Mouse (Mus musculus) layer of hippocampus, postnatal 10 days (tissue): ENCODE data around the gene Ripor2. TPM values are rescaled to one million over a fixed set of nuclear protein-coding genes. Genes with fewer than 3 reads are reported as not detected.

Experiments
- DNase-seq, 2 experiments: peaks; one replicate each; pipeline ENCODE4 v3.0.0; 2021; ENCODE audit warnings: low spot score in 2 of 2
- total RNA-seq, 2 experiments: library from RNA; stranded (reverse); gene quantifications; 2 replicates each; pipeline ENCODE4 v1.2.3; 2021

The Ripor2 gene
- total RNA-seq, 2 experiments from 2014 or later, result 70.4 to 73.3 TPM

DNA sequence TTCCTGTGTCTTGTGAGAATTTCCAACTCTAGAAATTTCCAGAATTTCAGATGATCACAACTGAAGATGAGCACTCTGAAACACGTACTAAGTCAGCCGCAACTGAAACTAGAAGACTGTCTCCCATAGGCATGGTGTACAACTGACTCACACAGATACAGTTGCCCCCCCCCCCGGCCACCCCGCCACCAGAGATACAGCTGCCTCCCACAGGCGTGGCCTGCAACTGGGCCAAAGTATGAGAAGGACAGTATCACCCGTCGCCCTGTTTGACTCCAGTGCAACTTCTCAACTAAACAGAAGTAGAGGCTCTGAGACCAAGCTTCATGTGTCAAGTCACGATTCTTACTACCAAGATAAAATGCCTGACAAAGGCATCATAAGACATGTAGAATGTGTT is 1.2 kb upstream of the Ripor2 start:
- no peak for DNase-seq

GRCm38 (mm10) chr13:24584403-24584802 is 2.4 kb downstream of the Ripor2 start:
- DNase-seq, result no peak

DNA sequence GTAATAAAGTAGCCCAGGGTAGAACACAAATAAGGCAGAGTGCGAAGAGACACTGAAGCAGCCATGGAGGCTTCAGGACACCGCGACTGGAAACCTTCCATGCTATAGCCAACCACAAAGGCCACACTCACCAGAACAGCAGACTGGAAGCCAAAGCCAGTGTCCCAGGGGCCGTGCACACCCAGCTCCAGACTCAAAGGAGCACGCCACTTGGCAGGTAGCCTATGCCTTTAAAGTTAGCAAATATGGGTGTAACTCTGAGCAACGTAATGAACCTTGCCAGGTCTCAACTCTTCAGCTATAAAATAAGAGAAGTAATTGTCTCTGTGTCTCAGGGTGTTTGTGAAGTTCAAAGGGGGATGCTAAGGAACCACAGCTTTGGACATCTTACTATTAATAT is 2.9 kb downstream of the Ripor2 start:
- no peak for DNase-seq

DNA sequence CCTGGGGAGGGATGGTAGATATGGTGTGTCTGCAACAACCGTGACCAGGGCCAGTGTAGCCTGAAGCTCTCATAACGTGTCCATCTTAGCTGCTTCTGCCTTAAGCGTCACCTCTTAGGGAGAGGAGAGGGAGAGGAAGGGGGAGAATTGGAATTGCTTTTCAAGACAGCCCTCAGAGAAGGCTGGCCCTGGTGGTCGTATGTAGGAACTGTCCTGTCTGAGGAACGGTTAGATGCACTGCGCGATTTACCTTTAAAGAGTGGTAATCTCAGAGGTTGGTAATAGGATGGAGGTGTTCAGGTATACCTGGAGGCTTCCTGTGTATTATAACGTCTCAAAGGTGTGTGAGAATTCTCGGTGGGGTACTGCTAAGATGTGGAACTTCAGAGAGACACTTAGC is 3.4 kb downstream of the Ripor2 start:
- DNase-seq, result no peak

- DNase-seq, result no peak
Measured at GRCm38 (mm10) chr13:24587192-24587895, 5.4 kb downstream of the Ripor2 start.

DNA sequence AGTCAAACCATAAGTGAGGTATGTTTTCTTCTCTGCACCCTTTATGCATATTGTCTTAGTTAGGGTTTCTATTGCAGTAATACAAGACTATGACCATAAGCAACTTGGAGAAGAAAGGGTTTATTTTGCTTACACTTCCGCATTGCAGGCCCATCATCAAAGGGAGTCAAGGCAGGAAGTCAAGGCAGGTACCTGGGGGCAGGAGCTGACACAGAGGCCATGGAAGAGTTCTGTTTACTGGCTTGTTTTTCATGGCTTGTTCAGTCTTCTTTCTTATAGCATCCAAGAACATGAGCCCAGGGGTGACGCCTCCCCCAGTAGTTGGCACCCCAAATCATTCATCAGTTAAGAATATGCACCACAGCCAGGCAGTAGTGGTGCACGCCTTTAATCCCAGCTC is 6.6 kb downstream of the Ripor2 start:
- DNase-seq, result no peak

DNA sequence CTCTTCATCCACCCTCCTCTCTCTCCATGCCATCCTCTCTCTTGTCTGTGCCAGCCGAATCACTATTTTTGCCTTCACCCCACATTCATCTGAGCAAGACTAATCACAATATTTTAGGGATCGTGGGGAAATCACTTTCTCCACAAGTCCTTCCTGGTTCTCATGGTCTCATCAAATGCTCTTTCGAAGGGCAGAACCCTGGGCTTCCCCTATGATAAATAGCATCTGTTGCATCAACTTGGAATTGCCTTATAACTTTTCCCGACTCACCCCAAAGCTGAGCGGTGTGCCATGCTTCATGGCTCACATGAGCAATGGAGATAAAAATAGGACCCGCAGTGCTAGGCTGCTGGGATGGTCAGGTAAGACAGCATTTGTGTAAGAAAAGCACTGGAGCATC is 9.7 kb downstream of the Ripor2 start:
- no peak for DNase-seq

DNA sequence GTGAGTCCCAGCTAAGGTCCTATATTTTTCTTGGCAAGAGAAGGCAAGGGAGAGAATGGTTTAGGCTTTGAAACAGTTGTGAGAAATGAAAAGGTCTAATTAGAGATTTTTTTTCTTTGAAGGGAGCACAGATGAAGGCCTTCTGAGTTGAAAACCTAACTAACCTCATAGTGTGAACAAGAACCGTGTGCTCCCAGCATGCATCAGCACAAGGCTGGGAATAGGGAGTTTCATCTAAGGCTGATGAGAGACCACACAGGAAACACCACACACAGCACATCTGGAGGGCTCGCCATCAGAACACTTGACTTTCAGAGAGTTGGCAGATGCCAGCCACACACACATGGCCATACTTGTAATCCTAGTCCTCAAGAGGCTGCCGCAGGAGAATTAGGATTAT is 12.3 kb downstream of the Ripor2 start:
- DNase-seq, result no peak

GRCm38 (mm10) chr13:24599631-24600041 is 17.6 kb downstream of the Ripor2 start:
- DNase-seq, result no peak

DNA sequence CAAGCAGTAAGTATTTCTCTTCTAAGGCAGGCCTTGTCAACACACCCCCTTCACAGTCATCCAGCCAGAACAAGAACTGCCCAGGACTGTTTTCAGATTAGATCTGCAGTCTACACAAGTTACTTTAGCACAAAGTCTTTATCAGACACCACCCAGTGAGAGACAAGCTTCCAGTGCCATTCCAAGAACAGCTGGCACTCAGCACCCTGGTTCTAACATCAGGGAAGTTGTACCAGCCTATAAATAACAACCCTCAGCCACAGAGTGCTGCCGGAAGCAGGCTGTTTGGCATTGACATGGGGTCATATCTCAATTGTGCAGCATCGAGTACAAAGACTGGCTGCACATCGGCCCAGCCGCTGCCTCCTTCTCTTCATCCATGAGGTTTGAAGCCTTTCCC is 21.0 kb downstream of the Ripor2 start:
- no peak for DNase-seq

GRCm38 (mm10) chr13:24603591-24604009 is 21.6 kb downstream of the Ripor2 start:
- no peak for DNase-seq

DNA sequence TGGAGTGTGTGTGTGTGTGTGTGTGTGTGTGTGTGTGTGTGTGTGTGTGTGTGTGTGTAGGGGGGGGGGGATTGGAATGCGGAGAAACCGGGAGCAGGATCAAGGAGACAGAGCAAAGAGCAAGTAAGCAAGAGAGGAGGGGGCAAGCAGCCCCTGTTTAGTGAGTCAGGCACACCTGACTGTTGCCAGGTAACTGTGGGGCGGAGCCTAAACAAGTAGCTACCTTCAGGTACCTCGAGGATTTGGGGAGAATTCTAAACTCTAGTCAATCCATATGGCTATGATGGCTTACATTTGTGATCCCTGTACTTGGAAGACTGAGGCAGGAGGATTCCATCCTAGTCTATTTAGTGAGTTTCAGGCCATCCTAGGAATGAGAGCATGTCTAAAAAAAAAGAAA is 22.1 kb downstream of the Ripor2 start:
- DNase-seq, result no peak

- DNase-seq, result peak in 1 of 2 experiments; percentile 18
Measured at GRCm38 (mm10) chr13:24604761-24605591, 23.0 kb downstream of the Ripor2 start.

DNA sequence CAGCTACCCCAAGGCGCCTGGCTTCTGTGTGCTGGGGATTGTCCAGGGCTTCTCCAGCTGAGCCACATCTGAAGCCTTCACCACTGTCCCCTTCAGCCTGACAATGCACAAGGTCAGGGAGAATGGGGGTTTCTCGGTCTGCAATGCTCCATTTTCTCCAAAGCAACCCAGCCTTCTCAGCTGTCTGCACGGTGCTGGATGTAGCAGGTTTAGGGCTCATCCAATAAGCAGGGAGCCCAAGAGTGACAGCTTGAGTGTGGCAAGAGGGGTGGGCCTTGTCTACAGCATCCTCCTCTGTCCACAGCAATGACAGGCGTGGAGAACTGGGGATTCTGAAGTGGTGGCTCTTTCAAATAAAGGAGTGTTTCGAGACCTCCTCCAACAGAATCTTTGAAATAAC is 23.8 kb downstream of the Ripor2 start:
- DNase-seq, result no peak

GRCm38 (mm10) chr13:24607961-24608360 is 26.0 kb downstream of the Ripor2 start:
- DNase-seq, result no peak

DNA sequence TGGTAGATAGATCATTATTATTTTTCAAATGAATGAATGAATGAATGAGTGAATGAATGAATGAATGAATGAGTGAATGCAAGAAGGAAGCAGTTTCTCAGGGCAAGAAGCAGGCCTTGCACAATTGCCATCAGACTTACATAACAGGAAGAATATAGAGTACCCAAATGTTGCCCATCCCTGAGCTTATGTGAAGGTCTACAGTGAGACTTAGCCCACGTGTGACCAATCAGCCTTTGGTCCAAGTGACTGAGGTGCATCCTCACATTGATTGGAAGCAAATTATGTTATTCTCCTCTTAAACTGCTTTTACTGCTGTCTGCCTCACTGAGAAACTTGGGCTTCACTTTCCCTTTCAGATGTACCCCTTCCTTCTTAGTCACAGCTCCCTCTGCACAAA is 26.7 kb downstream of the Ripor2 start:
- DNase-seq, result no peak

- DNase-seq, result no peak
Measured at GRCm38 (mm10) chr13:24610883-24611282, 28.9 kb downstream of the Ripor2 start.

DNA sequence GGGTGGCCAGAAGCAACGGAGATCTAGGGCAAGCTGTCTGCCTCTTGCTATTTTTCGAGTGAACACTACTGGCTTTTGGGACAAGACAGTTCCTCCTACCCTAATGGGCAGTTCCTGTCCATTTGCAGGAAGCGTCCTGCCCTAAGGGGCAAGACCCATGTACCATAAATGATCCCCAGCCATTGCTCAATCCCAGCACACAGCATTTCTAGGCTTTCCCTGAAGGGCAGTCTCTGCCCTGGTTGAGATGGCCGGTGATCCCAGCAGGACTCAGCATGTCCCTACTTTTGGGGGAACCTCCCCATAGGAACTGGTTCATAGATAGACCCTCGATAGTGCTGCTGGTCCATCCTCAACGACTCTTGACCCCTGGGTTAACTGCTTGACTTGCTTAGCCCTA is 31.0 kb downstream of the Ripor2 start:
- no peak for DNase-seq

DNA sequence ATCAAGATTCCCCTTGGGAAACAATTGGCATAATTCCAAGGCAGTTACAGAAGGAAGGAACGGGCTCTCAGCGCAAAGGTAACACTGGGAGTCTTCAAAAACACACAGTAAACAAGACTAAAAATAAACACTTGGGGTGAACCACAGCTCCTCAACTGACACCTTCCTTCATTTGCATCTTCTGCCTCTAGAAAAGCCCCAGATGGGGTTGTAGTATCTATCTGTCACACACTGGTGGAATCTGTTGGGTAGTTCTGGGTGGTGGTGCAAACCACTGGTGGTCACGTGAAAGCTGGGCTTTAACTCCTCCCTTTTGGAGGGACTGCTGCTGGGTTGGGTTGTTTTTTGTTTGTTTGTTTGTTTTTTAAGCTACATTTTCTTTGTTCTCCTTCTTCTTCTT is 31.4 kb downstream of the Ripor2 start:
- DNase-seq, result no peak

DNA sequence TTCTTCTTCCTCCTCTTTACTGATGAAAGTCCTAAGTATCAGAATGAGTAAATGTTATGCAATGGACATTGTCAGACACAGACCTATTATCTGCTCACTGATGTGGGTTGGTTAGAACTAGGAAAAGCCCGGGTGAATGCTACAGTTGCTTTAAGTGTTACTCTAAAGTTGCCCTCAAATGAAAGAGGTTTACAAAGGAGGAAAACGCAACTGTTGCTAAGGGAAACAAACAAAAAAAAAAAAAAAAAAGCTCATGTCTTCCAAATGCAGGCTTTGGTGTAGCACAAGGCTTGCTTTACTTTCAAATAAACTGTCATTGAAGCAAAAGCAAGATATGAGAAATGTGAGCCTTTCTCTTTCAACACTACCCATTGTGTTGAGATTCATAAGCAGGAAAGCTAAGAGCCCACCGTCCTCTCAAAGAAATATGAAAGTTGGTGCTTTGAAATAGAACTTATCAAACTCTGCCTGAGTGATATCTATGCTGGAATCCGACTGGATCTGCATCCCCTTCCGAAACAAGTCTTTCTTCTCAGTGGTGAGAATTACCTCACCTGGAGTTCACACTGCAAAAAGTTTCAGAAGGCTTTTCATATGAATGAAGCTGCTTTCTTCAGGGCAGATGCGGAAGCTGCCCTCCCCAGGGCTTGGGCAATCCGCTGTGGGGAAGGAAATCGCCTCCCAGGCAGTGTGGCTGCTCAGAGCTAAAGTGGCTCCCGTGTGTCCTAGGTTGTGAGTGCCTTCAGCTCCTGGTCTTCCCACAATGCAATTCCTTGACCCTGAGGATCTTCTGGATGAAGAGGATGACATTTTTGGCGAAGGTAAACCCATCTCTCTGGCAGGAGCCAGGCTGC is 32.2 kb downstream of the Ripor2 start:
- no peak for DNase-seq

DNA sequence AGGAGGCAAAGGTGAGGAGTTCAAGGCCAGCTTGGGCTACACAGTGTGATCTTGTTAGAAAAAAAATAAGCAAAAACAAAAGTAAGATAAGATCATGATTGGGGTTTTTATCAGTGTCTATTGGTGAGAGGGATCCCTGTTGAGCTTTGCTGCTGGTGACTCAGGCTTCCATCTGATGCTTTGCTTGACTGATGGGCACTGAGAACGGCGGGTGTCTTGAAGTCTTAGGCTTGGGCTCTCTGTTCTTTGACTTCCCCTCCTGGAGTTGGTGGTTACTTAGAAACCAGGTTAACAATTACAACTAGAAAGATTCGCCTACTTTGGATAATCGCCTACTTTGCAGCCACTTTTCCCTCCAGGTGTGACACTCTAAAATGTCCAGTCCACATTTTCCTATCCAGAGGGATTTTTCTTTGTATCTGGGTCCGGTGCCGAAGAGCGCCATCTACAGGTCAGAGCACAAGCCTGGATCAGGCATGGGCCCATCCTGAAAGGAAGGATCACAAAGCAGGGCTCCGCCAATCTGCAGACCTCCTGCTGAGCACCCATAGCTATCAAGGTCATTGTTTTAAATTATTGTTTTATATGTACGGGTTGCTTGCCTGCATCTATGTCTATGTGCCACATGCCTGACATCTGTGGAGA is 34.1 kb downstream of the Ripor2 start:
- peak in 1 of 2 experiments; percentile 40 for DNase-seq
